Mouse (Mus musculus) stomach, embryonic 14.5 days (tissue): ENCODE measurements around the gene Lemd2. TPM values are rescaled to one million over a fixed set of nuclear protein-coding genes. Genes with fewer than 3 reads are reported as not detected.

Source experiments
- ATAC-seq: fragments of 200-750 bp; cut with Nextera tagmentation; 2 replicates; pipeline ENCODE4 v1.8.0; 2017; ENCODE audit warnings: low read depth, moderate TSS enrichment; ENCODE audit not compliant: insufficient number of reproducible peaks, insufficient read depth, low FRiP score
- H3K27ac ChIP-seq: fragments of 300-500 bp; sonication (generic); 2 replicates; pipeline ENCODE4 v1.5.1; 2014; ENCODE audit warnings: mild to moderate bottlenecking, low read length, moderate library complexity, mixed read lengths
- H3K27me3 ChIP-seq: fragments of 300-500 bp; sonication (generic); 2 replicates; pipeline ENCODE4 v1.6.1; 2014; ENCODE audit warnings: low read length, control low read depth, mixed read lengths; ENCODE audit not compliant: control insufficient read depth, insufficient read depth
- H3K36me3 ChIP-seq: fragments of 300-500 bp; sonication (generic); 2 replicates; pipeline ENCODE4 v1.6.1; 2014; ENCODE audit warnings: mild to moderate bottlenecking, control low read depth, low read length, moderate library complexity, mixed read lengths; ENCODE audit not compliant: control insufficient read depth, insufficient read depth
- H3K4me1 ChIP-seq: fragments of 300-500 bp; sonication (generic); 2 replicates; pipeline ENCODE4 v1.6.1; 2014; ENCODE audit warnings: low read length, control low read depth, mixed read lengths; ENCODE audit not compliant: control insufficient read depth, insufficient read depth
- H3K4me2 ChIP-seq: fragments of 300-500 bp; sonication (generic); replicated peaks from 2 replicates; pipeline ENCODE4 v1.6.1; 2014; ENCODE audit warnings: low read depth, low read length, control low read depth
- H3K4me3 ChIP-seq: fragments of 300-500 bp; sonication (generic); 2 replicates; pipeline ENCODE4 v1.5.1; 2014; ENCODE audit warnings: low read depth, low read length, control low read depth
- H3K9ac ChIP-seq: fragments of 300-500 bp; sonication (generic); replicated peaks from 2 replicates; pipeline ENCODE4 v1.6.1; 2014; ENCODE audit warnings: low read depth, mild to moderate bottlenecking, control low read depth, low read length, moderate library complexity, mixed read lengths
- H3K9me3 ChIP-seq: fragments of 300-500 bp; sonication (generic); 2 replicates; pipeline ENCODE4 v1.6.1; 2016; ENCODE audit warnings: low read depth, low read length, control low read depth; ENCODE audit not compliant: control insufficient read depth
- WGBS: fragments of 180-500 bp; shearing (Covaris S2); extraction: QIAGEN DNeasy Blood & Tissue Kit; methylation state at CpG from one replicate; pipeline ENCODE4 v1.1.7; 2014; 5-methylcytosine and 5-hydroxymethylcytosine counted together
- polyA plus RNA-seq: library from polyadenylated mRNA; unstranded; fragments of >200 nt; fragmentation: Nextera tagmentation; extraction: Ambion mirVana; gene quantifications from 2 replicates; pipeline ENCODE4 v1.2.1, GENCODE M21; 2014

Gene Lemd2
- polyA plus RNA-seq, 1 experiment from 2014 or later: 11.3 TPM

DNA sequence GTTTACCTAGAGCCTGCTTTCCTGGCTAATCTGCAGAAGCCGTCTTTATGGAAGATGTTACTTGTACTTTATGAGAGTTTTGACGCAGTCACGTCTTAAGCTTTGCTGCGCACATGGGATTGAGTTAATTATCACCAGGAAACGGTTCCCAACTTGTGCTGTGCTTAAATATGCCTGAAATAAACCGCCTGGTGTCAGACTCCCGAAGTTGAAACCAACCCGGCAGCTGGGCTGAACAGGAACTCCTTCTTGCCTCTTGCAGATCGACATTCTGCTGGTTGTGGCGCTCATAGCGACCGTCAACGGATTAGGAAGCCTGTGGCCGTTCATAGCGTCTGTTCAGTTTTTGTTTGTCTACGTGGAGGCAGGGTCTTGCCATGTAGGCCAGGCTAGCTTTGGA lies 17.3 kb upstream of the Lemd2 start:
- Histone ChIP-seq H3K27me3 (no peaks in the 10 kb centered on the region), H3K4me3 (no peak overlapping the region), H3K4me2 (no peak overlapping the region), H3K27ac (no peak overlapping the region), H3K9ac (no peak overlapping the region), H3K4me1 (no peaks in the 10 kb centered on the region), H3K9me3 (no peaks in the 10 kb centered on the region), H3K36me3 (no peaks in the 10 kb centered on the region)
- no peak for ATAC-seq
- 82% methylated on average over 16 of the region's 16 CpGs for WGBS

DNA sequence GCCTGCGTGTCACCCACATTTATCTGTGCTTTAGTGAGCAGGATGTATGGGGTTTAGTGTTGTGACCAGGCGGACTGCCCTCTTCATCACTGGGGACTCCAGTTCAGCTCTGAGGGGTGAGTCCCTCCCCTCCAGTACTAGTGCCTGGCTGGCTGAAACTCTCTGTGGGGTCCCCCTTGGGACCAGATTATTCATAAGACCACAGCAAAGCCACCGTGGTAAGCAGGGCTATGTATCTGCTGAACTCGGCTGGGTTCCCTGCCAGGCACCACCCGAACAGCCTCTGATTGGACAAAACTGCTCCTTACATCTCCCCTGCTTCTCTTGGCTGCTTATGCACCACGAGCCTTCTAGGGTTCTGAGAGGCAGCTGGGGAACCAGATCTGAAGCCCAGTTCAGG lies 14.6 kb upstream of the Lemd2 start:
- Histone ChIP-seq H3K27ac (no peak overlapping the region), H3K9me3 (no peaks in the 10 kb centered on the region), H3K4me1 (no peaks in the 10 kb centered on the region), H3K9ac (no peak overlapping the region), H3K27me3 (no peaks in the 10 kb centered on the region), H3K4me3 (no peak overlapping the region), H3K4me2 (no peak overlapping the region), H3K36me3 (no peaks in the 10 kb centered on the region)
- 54% methylated on average over 6 of the region's 6 CpGs for WGBS
- no peak for ATAC-seq

DNA sequence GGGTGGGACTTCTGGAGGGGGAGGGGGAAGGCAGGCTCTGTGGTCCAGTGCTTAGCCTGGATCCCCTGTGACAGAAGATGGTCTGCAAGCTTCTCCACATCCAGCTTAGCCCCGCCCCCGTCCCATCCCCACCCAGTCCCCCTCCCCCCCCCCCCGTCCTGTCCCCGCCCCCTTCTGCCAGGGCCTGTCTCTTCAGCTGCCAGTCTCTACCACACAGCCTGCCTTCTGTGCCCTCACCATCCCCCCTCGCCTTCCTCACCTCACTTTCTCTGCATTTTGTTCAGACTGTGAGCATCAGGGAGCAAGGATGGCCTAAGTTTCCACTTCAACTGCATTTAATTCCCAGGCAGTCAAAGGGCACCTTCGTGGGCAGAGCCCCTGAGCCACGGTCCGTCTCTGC lies 14.1 kb upstream of the Lemd2 start:
- H3K4me3 ChIP-seq: no peak overlapping the region
- H3K9ac ChIP-seq: no peak overlapping the region
- H3K36me3 ChIP-seq: no peaks in the 10 kb centered on the region
- no peaks in the 10 kb centered on the region for H3K9me3 ChIP-seq
- no peak for ATAC-seq
- no peaks in the 10 kb centered on the region for H3K27me3 ChIP-seq
- H3K4me2 ChIP-seq: no peak overlapping the region
- no peak overlapping the region for H3K27ac ChIP-seq
- 71% methylated on average over 4 of the region's 8 CpGs for WGBS
- H3K4me1 ChIP-seq: no peaks in the 10 kb centered on the region

DNA sequence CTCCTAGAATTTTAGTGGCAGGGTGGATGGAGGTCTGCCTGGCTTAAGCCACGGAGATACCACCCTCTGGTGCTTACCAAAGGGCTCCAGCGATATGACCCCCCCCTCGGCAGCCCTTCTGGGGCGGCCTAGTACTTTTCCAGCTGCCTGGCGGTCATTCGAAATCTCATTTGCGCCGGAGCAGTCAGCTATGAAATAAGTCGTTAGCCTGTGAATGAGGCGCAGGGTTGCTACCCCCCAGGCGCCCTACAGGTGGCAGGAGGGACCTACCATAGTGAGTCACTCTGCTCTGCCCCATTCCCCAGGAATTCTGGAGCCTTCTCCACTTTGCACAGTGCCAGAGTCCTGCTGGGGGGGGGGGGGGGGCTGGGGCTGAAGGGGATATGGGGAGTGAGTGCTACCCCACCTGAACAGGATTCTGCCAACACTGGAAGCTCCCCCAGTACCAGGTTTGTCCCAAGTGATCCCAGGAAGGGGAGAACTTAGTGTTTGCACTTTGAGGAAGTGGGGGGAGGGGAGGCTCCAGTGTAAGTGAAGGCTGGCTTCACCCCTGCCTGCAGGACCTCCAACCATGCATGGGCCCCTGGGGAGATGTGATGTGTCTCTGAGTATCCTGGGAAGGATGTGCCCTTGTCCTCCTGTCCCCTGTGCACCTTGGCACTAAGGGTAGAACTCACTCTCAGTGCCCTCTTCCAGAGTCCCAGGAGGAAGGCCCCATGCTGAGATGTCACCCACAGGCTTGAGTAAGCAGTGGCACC lies 8.7 kb upstream of the Lemd2 start:
- H3K9ac ChIP-seq: no peak overlapping the region
- H3K4me1 ChIP-seq: peaks cover 9% of the 10 kb centered on the region; the same call in 1 of the 2 replicates
- ATAC-seq: peak; percentile 77; the same call in 1 of the 2 replicates
- H3K4me2 ChIP-seq: peak overlapping the region; percentile 29; the same call in 1 of the 2 replicates
- H3K9me3 ChIP-seq: no peaks in the 10 kb centered on the region
- no peaks in the 10 kb centered on the region for H3K27me3 ChIP-seq
- 4% methylated on average over 11 of the region's 11 CpGs for whole genome bisulfite sequencing
- no peaks in the 10 kb centered on the region for H3K36me3 ChIP-seq
- H3K4me3 ChIP-seq: no peak overlapping the region
- 0 out of 2 replicates have a peak overlapping the region, but pooled peaks have one; percentile 33 for H3K27ac ChIP-seq

DNA sequence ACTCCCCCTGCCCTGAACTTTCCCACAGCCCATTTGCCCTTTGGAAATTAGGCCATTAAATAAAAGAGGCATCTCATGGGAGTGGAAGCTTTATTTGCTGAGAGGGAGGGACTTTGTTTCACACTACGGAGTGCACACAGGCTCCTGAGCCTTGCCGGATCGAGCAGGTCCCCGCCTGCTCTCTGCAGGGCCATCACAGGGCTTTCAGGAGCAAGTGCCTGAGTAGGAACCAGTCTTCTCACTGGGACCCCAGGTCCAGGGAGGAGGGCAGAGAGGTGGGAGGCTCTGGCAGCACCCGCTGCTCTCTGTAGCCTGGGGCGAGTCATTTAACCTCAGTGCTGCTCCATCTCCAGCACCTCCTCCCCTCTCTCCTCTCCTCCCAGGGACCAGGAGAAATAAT lies 7.7 kb upstream of the Lemd2 start:
- Histone ChIP-seq H3K9ac (no peak overlapping the region), H3K9me3 (no peaks in the 10 kb centered on the region), H3K4me3 (no peak overlapping the region), H3K27me3 (no peaks in the 10 kb centered on the region), H3K36me3 (no peaks in the 10 kb centered on the region), H3K4me1 (peaks cover 14% of the 10 kb centered on the region; the same call in 1 of the 2 replicates), H3K4me2 (no peak overlapping the region), H3K27ac (peak overlapping the region; percentile 33; the same call in 1 of the 2 replicates)
- ATAC-seq: no peak
- 34% methylated on average over 6 of the region's 6 CpGs for WGBS

DNA sequence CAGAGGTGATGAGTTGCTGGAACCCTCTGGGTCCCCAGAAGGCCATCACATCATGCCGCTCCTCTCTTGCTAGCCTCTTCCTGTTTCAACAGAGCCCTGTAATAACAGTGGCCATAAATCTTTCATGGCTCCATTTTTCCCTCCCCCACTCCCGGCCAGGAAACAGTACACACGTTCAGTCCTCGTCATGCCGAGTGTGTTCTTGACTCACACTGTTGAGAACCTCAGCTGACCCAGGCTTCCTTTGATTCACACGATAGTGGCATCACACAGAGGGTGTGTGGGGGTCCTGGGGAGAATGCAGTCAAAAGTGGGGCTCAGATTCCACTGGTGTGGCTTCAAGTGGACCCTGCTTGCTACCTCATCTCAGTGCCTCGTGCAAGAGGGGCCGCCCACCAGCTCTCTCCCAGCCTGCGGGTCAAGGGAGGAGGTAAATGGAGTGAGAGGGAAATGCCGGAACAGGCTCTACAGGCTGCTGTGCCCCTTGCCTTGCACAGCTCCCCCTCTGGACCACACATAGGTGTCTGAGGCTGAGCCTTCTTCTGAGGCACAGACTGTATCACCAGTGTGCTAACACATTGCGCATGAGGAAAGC lies 2.9 kb upstream of the Lemd2 start:
- H3K36me3 ChIP-seq: 0 out of 2 replicates have a peak, but pooled peaks cover 1% of the 10 kb centered on the region
- H3K27ac ChIP-seq: no peak overlapping the region
- H3K9me3 ChIP-seq: no peaks in the 10 kb centered on the region
- ATAC-seq: no peak
- WGBS: 28% methylated on average over 11 of the region's 11 CpGs
- no peak overlapping the region for H3K4me2 ChIP-seq
- peaks cover 18% of the 10 kb centered on the region; the same call in 1 of the 2 replicates for H3K4me1 ChIP-seq
- H3K27me3 ChIP-seq: no peaks in the 10 kb centered on the region
- H3K4me3 ChIP-seq: no peak overlapping the region
- no peak overlapping the region for H3K9ac ChIP-seq

DNA sequence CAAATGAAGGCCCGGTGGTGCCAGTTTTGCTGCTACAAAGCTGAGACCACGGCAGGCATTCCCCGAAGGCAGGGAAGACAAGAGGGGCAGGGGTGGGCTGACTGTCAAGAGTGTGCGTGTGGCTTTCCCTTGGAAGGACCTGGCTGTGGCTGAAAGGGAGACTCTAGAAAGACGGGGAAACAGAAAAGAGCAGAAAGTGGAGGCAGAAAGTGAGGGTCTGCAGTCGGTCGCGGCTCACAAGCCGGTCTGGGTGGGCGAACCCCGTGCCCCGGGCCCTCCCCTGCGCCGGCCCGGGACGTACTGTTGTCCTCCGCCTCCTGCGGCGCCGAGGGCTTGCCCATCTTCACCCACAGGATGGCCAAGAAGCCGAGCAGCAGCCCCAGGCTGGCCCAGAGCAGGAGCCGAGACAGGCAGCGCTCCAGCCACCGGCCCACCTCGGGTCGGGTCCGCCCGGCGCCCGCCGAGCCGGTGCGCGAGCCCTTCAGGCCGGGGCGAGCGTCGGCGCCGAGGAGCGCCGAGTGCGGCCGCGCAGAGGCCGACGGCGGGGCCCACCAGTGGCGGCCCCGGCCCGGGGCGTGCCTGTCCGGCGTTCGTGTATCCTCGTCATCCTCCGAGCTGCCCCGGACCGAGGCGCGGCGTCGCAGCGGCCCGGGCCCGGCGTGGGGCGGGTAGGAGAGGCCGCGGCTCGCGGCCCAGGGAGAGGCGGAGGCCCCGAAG lies 753 bp downstream of the Lemd2 start:
- Histone ChIP-seq H3K36me3 (peaks cover 29% of the 10 kb centered on the region), H3K9ac (peak overlapping the region; percentile 95), H3K27me3 (no peaks in the 10 kb centered on the region), H3K4me2 (peak overlapping the region; percentile 89), H3K4me1 (peaks cover 15% of the 10 kb centered on the region; the same call in 1 of the 2 replicates), H3K9me3 (no peaks in the 10 kb centered on the region), H3K4me3 (peak overlapping the region; percentile 85), H3K27ac (peak overlapping the region; percentile 96)
- ATAC-seq: peak; percentile 40; the same call in 1 of the 2 replicates
- WGBS: under 1% methylated on average over 65 of the region's 74 CpGs

DNA sequence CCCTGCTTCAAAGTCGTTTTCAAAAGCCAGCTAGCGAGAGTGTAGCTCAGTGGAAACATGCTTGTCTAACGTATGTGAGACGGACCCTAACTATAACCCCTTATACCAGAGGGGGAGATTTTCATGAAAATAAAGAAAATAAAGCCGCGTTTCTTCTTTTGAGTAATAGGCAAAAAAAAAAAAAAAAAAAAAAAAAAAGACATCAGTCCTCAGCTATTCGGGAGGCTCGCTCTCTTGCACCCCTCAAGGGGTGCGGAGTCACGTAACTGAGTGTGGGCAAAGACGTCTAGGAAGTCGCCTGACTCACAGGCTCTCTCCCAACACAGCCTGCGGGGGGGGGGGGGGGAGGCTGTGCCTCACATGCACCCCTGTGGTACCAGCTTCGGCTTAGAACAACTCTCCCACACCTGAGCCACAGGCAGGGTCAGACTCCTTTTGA lies 1.3 kb downstream of the Lemd2 start:
- Histone ChIP-seq H3K36me3 (peaks cover 32% of the 10 kb centered on the region), H3K9ac (peak overlapping the region; percentile 95), H3K4me2 (peak overlapping the region; percentile 89), H3K27ac (peak overlapping the region; percentile 96; the same call in 1 of the 2 replicates), H3K4me1 (peaks cover 15% of the 10 kb centered on the region; the same call in 1 of the 2 replicates), H3K27me3 (no peaks in the 10 kb centered on the region), H3K9me3 (no peaks in the 10 kb centered on the region), H3K4me3 (peak overlapping the region; percentile 85)
- 39% methylated on average over 13 of the region's 14 CpGs for WGBS
- no peak for ATAC-seq
